Mouse (Mus musculus) bone marrow macrophage, adult 2 months (primary cell): Measurements from ENCODE around the gene Nat8f2. TPM values are rescaled to one million over a fixed set of nuclear protein-coding genes. Genes with fewer than 3 reads are reported as not detected.

ENCODE experiments used
- H3K27ac ChIP-seq: 2 replicates; pipeline ENCODE4 v1.5.1; 2012; ENCODE audit warnings: low read depth, low read length; ENCODE audit not compliant: insufficient read depth
- H3K4me1 ChIP-seq: 2 replicates; pipeline ENCODE4 v1.6.1; 2012; ENCODE audit warnings: low read length; ENCODE audit not compliant: control insufficient read depth, insufficient read depth
- H3K4me3 ChIP-seq: 2 replicates; pipeline ENCODE4 v1.5.1; 2012; ENCODE audit warnings: mild to moderate bottlenecking, low read length, moderate library complexity; ENCODE audit not compliant: insufficient read depth
- CTCF ChIP-seq: IDR thresholded peaks from 2 replicates; pipeline ENCODE4 v1.5.1; 2012; ENCODE audit warnings: low read depth, mild to moderate bottlenecking, low read length, moderate library complexity
- POLR2A ChIP-seq: IDR thresholded peaks from 2 replicates; pipeline ENCODE4 v1.6.1; 2012; ENCODE audit warnings: mild to moderate bottlenecking, low read depth, low read length, borderline replicate concordance
- polyA plus RNA-seq: library from polyadenylated mRNA; stranded (reverse); fragments of >200 nt; gene quantifications from 2 replicates; pipeline ENCODE4 v1.2.4, GENCODE M21; 2012; ENCODE audit not compliant: missing spikeins, insufficient read depth, insufficient read length

Gene Nat8f2
- polyA plus RNA-seq, 1 experiment, result not detected

GRCm38 (mm10) chr6:85831796-85832321, 37.1 kb downstream of the Nat8f2 start, which contains the start of gene Nat8:
TSS of gene Nat8 (minus strand) at chr6:85832082.
- Histone ChIP-seq H3K4me1 (no peaks in the 10 kb centered on the region), H3K4me3 (no peak within 1 kb of the TSS), H3K27ac (no peak within 1 kb of the TSS)
- no peak for TF ChIP-seq POLR2A
- TF ChIP-seq CTCF, result no peak

- Histone ChIP-seq H3K4me3 (no peak overlapping the region), H3K27ac (no peak overlapping the region), H3K4me1 (no peaks in the 10 kb centered on the region)
- TF ChIP-seq POLR2A (no peak), CTCF (no peak)
Measured at GRCm38 (mm10) chr6:85829462-85829861, 39.5 kb downstream of the Nat8f2 start.

GRCm38 (mm10) chr6:85825886-85826285, 43.1 kb downstream of the Nat8f2 start:
- no peak for TF ChIP-seq CTCF
- no peak overlapping the region for H3K4me3 ChIP-seq
- no peak overlapping the region for H3K27ac ChIP-seq
- H3K4me1 ChIP-seq, result no peaks in the 10 kb centered on the region

DNA sequence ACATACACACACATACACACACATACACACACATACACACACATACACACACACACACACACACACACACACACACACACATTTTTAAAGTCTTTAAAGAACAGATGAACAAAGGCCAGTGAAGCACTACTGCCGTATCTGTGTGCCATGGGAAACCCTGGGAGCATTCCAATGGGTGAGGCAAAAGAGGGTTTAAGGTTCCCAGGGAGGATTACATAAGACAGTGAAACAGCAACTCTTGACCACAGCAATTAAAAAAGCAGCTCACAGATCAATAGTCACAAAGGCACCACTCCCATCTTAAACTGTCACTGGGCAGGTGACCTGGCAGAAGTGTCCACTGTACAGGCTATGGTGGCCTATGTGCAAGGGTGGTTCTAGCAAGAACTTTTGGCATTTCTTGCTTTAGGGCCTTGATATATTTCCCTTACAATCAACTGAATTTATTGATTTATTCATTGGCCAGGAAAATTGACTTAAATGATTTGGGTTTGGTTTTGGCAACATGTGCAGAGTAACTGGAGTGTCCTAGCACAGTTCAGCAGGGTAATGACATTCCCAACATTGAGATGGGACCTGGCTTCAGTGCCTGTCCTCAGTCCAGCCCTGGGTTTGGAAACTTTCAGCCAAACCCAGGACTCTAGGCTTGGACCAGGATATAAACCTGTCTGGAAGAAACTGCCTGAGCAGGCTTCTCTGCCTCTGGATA, 45.4 kb downstream of the Nat8f2 start:
- TF ChIP-seq CTCF, result no peak
- no peak for TF ChIP-seq POLR2A

DNA sequence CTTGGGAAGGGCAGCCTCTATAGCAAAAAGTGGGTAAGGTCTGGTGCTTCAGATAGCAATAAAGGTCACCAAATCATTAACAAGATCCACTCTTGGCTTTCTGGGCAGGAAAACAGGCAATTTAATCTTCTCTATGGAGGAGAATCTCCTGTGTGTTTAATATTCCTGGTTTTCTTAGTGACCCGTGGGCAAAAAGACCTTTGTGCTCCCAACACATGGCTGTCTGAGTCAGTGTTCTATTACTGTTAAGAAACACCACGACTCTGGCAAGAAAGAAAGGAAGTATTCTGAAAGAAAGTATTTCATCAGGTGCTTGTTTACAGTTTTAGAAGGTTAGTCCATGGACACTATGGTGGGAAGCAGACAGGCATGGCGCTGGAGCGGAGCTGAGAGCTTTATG, 46.7 kb downstream of the Nat8f2 start:
- no peak overlapping the region for H3K27ac ChIP-seq
- H3K4me1 ChIP-seq, result no peaks in the 10 kb centered on the region
- TF ChIP-seq CTCF, result no peak
- no peak for TF ChIP-seq POLR2A
- no peak overlapping the region for H3K4me3 ChIP-seq

More for the DNA sequence above, 45.4 kb downstream of the Nat8f2 start:
- H3K4me1 ChIP-seq, result no peaks in the 10 kb centered on the region
- no peak overlapping the region for H3K4me3 ChIP-seq
- H3K27ac ChIP-seq, result no peak overlapping the region

DNA sequence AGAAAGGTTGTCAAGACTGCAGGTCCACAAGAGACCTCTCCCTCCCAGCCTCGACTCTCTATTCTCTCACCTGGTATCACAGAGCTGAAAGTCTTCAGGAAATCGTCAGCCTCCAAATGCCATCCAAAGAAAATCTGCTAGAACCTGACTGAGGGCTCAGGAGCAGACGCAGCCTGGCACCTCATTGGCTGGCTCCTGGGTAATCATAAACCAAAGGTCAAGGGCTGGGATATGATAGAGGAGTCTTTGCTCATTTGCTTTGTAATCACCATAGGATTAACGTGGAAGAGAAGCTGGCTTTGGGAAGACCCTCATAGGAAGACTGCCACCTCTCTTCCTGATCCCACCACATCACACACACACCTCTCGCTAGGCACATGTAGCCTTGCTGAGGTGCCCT, 48.1 kb downstream of the Nat8f2 start, which contains the start of the genes Nat8f6 and Nat8f5:
Gene Nat8f6 (minus strand): TSS at position 118 of the 400 bp plus-strand sequence.
Gene Nat8f5 (minus strand): TSS at position 136 of the 400 bp plus-strand sequence.
- H3K4me1 ChIP-seq, result no peaks in the 10 kb centered on the region
- TF ChIP-seq POLR2A, result no peak
- no peak for TF ChIP-seq CTCF
- no peak within 1 kb of the TSS for H3K27ac ChIP-seq
- no peak within 1 kb of the TSS for H3K4me3 ChIP-seq

DNA sequence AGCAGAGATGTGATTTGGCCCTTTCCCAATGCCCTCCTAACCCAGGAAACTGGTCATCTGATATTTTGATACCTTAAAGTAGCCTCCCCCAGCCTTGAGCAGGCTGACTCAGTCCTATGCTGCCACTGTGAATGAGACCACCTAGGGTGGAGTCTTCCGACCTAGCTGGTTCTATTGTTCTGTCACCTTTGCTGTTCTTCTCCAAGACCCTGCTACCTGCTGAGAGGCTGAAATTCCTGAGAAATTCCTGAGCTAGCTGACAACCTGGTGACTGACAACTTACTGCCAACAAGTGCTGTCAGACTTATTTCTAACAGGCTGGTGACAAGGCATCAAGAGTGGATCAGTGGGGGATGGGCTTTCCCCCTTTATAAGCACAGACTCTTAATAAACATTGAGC, 50.6 kb downstream of the Nat8f2 start:
- no peak for TF ChIP-seq POLR2A
- TF ChIP-seq CTCF, result no peak
- Histone ChIP-seq H3K4me3 (no peak overlapping the region), H3K27ac (no peak overlapping the region), H3K4me1 (no peaks in the 10 kb centered on the region)

Other genes starting within 250 kb of the Nat8f2 start
- not detected in 2 replicates for gene Nat8f7, start 156.0 kb downstream of the Nat8f2 start, polyA plus RNA-seq
- gene Nat8f3, start 103.4 kb downstream of the Nat8f2 start, polyA plus RNA-seq, result not detected in 2 replicates
- gene Nat8f6, start 48.2 kb downstream of the Nat8f2 start, polyA plus RNA-seq, result not detected in 2 replicates
- gene Nat8f5, start 48.2 kb downstream of the Nat8f2 start, polyA plus RNA-seq, result not detected in 2 replicates
- not detected in 2 replicates for gene Nat8, start 37.1 kb downstream of the Nat8f2 start, polyA plus RNA-seq
- 0.86 and 0.87 TPM in 2 replicates for gene Nat8f4, start 35.7 kb upstream of the Nat8f2 start, polyA plus RNA-seq
- 21.2 and 25.9 TPM in 2 replicates for gene Tprkb, start 42.7 kb upstream of the Nat8f2 start, polyA plus RNA-seq
- gene Nat8f1, start 46.5 kb upstream of the Nat8f2 start, polyA plus RNA-seq, result 3.9 and 9.7 TPM in 2 replicates
- gene Dusp11, start 92.5 kb upstream of the Nat8f2 start, polyA plus RNA-seq, result 105 and 108 TPM in 2 replicates
- gene Figla, start 147.0 kb upstream of the Nat8f2 start, polyA plus RNA-seq, result not detected in 2 replicates
- not detected in 2 replicates for gene Add2, start 159.5 kb upstream of the Nat8f2 start, polyA plus RNA-seq